8 mouse cellular contexts compared by ENCODE assay signal in genomic region chr7:58399145-58399604, GRCm38 (mm10).
DNase-seq lines count a peak whose midpoint lies in the region; ATAC-seq lines count a peak whose summit lies in the region.

No protein-coding gene starts in this region.

- H3K36me3 ChIP-seq in forebrain, embryonic 14.5 days (ENCODE audit: control insufficient read depth, insufficient read depth, low read length): no peaks in the 10 kb centered on the region
- H3K36me3 ChIP-seq in liver, embryonic 15.5 days (replicated peaks): no peaks in the 10 kb centered on the region
- no peaks in the 10 kb centered on the region for H3K36me3 ChIP-seq in neural tube, embryonic 11.5 days (ENCODE audit: control insufficient read depth, insufficient read depth, low read length)
- H3K36me3 ChIP-seq in stomach, embryonic 16.5 days (ENCODE audit: control insufficient read depth, insufficient read depth, low read length): no peaks in the 10 kb centered on the region

- ATAC-seq in forebrain, embryonic 14.5 days: peak; percentile 99
- ATAC-seq in liver, embryonic 15.5 days (ENCODE audit: insufficient read depth): peak; percentile 93
- ATAC-seq in neural tube, embryonic 11.5 days (ENCODE audit: insufficient read depth, low FRiP score, low TSS enrichment): peak; percentile 99
- peak; percentile 97 for ATAC-seq in stomach, embryonic 16.5 days (ENCODE audit: insufficient read depth, low FRiP score)

- peak overlapping the region; percentile 64 for H3K9ac ChIP-seq in forebrain, embryonic 14.5 days (ENCODE audit: low read length)
- peak overlapping the region; percentile 15; the same call in 1 of the 2 replicates for H3K9ac ChIP-seq in liver, embryonic 15.5 days
- peak overlapping the region; percentile 70 for H3K9ac ChIP-seq in neural tube, embryonic 11.5 days (ENCODE audit: low read length)
- peak overlapping the region; percentile 70 for H3K9ac ChIP-seq in stomach, embryonic 16.5 days (ENCODE audit: low read length)

- peaks cover 4% of the 10 kb centered on the region; the same call in 1 of the 2 replicates for H3K4me1 ChIP-seq in forebrain, embryonic 14.5 days (ENCODE audit: control insufficient read depth, insufficient read depth, low read length)
- peaks cover 10% of the 10 kb centered on the region; the same call in 1 of the 2 replicates for H3K4me1 ChIP-seq in liver, embryonic 15.5 days (replicated peaks)
- peaks cover 4% of the 10 kb centered on the region; the same call in 1 of the 2 replicates for H3K4me1 ChIP-seq in neural tube, embryonic 11.5 days (ENCODE audit: control insufficient read depth, insufficient read depth, low read length)
- H3K4me1 ChIP-seq in stomach, embryonic 16.5 days (ENCODE audit: control insufficient read depth, insufficient read depth, low read length): peaks cover 6% of the 10 kb centered on the region

- peak overlapping the region; percentile 38 for H3K4me3 ChIP-seq in forebrain, embryonic 14.5 days (ENCODE audit: low read depth, low read length)
- H3K4me3 ChIP-seq in liver, embryonic 15.5 days (replicated peaks): peak overlapping the region; percentile 59
- peak overlapping the region; percentile 34 for H3K4me3 ChIP-seq in neural tube, embryonic 11.5 days (ENCODE audit: low read depth, low read length)
- peak overlapping the region; percentile 49 for H3K4me3 ChIP-seq in stomach, embryonic 16.5 days (replicated peaks; ENCODE audit: low read length)

- peak overlapping the region; percentile 93 for H3K27ac ChIP-seq in forebrain, embryonic 14.5 days (ENCODE audit: low read depth, low read length)
- no peak overlapping the region for H3K27ac ChIP-seq in liver, embryonic 15.5 days (replicated peaks)
- H3K27ac ChIP-seq in neural tube, embryonic 11.5 days (ENCODE audit: low read depth, low read length): peak overlapping the region; percentile 93
- H3K27ac ChIP-seq in stomach, embryonic 16.5 days (ENCODE audit: low read length): peak overlapping the region; percentile 83

- no peaks in the 10 kb centered on the region for H3K27me3 ChIP-seq in forebrain, embryonic 14.5 days (replicated peaks; ENCODE audit: control insufficient read depth, insufficient read depth, low read length)
- no peaks in the 10 kb centered on the region for H3K27me3 ChIP-seq in liver, embryonic 15.5 days
- no peaks in the 10 kb centered on the region for H3K27me3 ChIP-seq in neural tube, embryonic 11.5 days (ENCODE audit: control insufficient read depth, insufficient read depth, low read length)
- no peaks in the 10 kb centered on the region for H3K27me3 ChIP-seq in stomach, embryonic 16.5 days (ENCODE audit: control insufficient read depth, insufficient read depth, low read length)

- 1% methylated on average over 21 of the region's 21 CpGs for WGBS in forebrain, embryonic 14.5 days
- WGBS in liver, embryonic 15.5 days (ENCODE audit: insufficient replicate concordance): under 1% methylated on average over 21 of the region's 21 CpGs
- under 1% methylated on average over 21 of the region's 21 CpGs for WGBS in neural tube, embryonic 11.5 days
- 0% methylated on average over 21 of the region's 21 CpGs for WGBS in stomach, embryonic 16.5 days

- peak overlapping the region; percentile 53 for H3K4me2 ChIP-seq in forebrain, embryonic 14.5 days (ENCODE audit: low read length)
- H3K4me2 ChIP-seq in liver, embryonic 15.5 days: peak overlapping the region; percentile 66
- peak overlapping the region; percentile 53 for H3K4me2 ChIP-seq in neural tube, embryonic 11.5 days (ENCODE audit: low read depth)
- H3K4me2 ChIP-seq in stomach, embryonic 16.5 days (ENCODE audit: low read depth, low read length): peak overlapping the region; percentile 68

- H3K9me3 ChIP-seq in forebrain, embryonic 14.5 days (replicated peaks; ENCODE audit: control insufficient read depth, low read length): no peaks in the 10 kb centered on the region
- H3K9me3 ChIP-seq in liver, embryonic 15.5 days (replicated peaks): no peaks in the 10 kb centered on the region
- no peaks in the 10 kb centered on the region for H3K9me3 ChIP-seq in neural tube, embryonic 11.5 days (ENCODE audit: control insufficient read depth, low read length)
- no peaks in the 10 kb centered on the region for H3K9me3 ChIP-seq in stomach, embryonic 16.5 days (replicated peaks; ENCODE audit: control insufficient read depth, low read length)

- DNase-seq in ES-CJ7 (ENCODE audit: low read depth, low spot score): peak; percentile 96
- DNase-seq in cerebellum, adult 11-12 months: peak; percentile 96
- DNase-seq in forebrain, embryonic 14.5 days (ENCODE audit: low spot score): peak; percentile 99
- DNase-seq in heart, postnatal 10 days: peak; percentile 95 to 96
- DNase-seq in kidney, postnatal 4 days: peak; percentile 91 to 95
- DNase-seq in neural tube, embryonic 11.5 days (ENCODE audit: low spot score): peak; percentile 96

- intact Hi-C loops in heart, postnatal 10 days (cut with DNase I): loop anchor here (5.0 kb wide), 1 partner anchor 828 kb away; the partner anchor contains the start of gene Ube3a

Comparison
In these comparisons a context has a peak if more than half of its experiments do, and no peak if none do; other contexts are left out.
1. H3K9ac ChIP-seq: peak in every context shown above with its lines; median percentile 70 in neural tube, embryonic 11.5 days; 70 in stomach, embryonic 16.5 days; 64 in forebrain, embryonic 14.5 days; 15 in liver, embryonic 15.5 days.